Mouse (Mus musculus) right cerebral cortex, postnatal 14 days (tissue): ENCODE data around the gene Grid2.

ENCODE experiments used
- DNase-seq: peaks from one replicate; pipeline ENCODE4 v3.0.0; 2022

Grid2 gene

DNA sequence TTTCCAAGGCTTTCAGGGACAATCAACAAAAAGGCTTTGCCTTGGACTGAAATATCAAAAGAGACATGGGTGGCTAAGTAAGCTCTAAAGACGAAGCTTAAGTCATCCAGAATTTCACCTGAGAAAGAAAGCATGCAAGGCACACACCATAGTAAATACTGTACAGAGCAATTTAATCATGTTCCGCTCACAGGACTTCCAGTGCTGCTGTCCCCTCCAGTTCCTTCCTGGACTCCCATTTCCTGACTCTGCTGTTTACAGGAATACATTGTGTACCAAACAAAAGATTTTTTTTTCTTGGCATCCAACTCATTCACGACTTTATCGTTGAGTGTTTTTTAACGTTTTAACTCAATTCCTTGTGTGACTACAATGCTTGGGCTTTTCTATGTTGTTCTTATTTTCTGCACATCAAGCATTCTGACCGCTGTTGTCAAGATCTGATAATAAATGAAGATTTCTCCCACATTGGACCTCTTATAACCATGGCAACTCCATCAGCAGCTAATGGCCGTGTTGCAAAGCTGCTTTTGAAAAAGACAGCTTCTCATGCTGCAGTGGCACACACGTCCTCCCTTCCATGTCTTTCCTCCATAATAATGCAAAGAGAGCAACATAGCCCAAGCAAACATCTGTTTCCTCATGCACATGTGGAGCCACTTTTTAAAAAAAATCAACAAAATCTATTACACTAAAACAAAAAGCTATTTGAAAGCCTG lies 1361.9 kb downstream of the Grid2 start:
- no peak for DNase-seq

DNA sequence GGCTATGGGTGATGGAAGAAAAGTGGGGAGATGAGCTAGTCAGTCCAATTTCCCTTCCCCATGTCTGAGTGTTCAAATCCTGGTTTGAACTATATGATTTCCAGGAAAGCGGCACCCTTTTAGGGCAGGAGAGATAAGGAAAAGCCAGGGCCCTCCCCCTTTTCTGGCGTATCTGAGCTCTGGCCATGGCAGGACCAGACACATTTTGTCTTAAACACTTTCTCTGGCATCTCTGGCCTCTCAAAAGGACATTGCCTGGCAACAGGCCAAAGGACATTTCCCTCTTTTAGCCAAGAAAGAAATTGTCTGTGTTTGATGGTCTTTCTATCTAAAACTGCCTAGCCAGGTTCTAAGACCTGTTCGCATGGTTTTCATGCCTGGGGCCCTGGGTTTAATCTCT lies 1367.7 kb downstream of the Grid2 start:
- no peak for DNase-seq

DNA sequence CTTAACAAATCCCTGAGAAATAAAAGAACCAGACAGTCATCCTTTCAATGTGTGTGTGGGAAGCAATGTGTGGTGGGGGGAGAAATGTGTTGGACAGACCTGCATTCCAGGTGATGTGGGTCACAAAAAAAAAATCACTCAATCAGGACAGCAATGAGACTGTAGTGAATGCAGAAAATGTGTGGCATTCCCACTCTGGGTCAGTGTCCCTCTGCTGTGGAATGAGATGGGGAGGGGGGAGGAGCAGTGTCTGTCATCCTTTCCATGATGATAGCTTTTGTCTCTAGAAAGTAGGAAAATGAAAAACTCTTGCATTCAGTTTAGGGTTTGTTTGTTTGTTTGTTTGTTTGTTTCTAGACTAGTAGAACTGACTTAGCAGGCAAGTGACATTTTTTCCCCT lies 1392.0 kb downstream of the Grid2 start:
- no peak for DNase-seq

DNA sequence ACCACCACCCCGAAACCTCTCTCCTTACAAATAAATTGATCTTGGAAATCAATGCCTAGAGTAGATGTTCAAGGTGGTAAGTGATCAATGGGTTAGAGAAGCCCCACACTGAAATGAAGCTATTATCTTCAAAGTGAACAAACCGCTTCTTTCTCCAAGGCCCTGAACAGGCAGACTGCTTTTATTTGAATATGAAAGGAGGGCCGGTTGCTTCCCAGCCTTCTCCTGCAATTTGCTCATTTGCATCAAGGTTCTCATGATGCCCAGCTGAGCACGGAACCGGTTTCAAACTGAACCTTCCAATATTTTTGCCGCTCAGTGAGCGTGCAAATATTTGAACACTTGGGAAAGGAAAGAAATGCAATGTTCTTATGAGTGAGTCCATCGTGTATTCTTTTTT lies 1392.5 kb downstream of the Grid2 start:
- no peak for DNase-seq

DNA sequence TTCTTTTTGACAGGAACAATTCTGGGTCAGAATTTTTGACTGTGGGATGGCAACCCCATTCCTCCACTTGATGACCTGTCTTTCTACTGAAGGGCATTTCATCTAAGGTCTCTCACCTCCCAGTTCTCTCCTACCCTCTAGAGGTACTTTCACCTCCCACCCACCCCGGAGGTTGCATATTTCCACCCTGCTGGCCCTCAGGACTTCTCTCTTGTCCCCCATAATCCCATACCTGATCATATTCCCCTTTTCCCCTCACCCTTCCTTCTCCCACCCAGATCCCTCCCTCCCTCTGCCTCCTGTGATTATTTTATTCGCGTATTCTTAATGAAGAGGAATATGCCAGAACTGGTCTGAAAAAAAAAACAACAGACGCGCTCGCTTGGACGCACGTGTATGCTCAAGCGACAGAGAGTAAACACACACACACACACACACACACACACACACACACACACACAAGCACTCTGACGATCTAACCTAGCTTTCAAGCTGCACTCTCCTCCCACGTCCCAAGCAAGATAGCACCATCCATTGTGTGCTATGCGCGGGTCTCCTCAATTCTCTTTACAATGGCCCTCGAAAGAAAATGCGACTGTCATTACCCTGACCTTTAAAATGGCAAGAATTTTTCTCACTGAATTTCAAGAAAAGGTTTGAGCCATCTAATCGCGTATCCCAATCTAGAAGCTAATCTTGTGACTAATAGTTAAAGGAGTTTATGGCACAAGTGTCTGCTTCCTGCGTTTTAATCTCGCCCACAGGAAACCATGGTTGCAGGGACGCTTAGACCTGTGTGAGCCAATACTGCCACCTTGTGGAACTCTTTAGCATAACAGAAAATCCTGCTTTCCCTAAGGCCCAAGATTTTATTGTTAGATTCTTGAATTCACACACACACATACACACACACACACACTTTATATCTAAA lies 1393.9 kb downstream of the Grid2 start:
- peak; percentile 55 for DNase-seq

DNA sequence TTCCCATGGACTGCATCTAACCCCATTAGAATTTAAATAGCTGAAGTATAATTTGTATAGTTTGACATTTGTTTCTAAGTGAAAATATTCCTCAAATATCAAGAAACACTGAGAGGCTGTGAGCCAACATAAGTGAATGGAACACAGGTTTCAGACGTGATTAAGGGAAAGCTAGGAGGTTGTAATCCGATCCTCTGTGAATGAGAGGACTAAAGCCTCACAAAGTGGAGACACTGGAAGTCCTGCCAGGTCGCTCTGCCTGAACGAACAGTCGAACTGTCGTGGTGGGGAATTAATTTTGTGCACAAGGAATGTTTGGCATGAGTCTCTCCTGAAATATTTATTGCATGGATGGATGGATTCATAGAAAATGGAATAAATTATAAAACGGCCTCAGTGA lies 1395.1 kb downstream of the Grid2 start:
- DNase-seq: no peak

DNA sequence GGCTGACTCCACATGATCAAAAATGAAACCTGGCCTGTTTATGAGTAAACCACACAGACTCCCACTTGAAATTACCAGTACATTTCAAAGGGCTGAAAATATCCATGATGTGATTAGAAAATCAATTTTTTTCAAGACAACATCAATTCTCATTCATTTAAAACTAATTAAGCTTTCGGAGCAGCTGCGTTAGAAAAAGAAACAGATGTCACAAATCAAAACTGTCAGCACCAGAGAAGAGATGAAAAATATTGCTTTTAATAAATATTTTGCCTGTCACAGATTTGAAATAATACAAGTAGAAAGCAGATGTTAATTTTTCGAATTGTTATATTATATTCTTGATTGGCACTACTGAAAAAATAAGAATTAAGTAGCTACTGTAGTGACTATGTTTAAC lies 1415.3 kb downstream of the Grid2 start:
- no peak for DNase-seq

DNA sequence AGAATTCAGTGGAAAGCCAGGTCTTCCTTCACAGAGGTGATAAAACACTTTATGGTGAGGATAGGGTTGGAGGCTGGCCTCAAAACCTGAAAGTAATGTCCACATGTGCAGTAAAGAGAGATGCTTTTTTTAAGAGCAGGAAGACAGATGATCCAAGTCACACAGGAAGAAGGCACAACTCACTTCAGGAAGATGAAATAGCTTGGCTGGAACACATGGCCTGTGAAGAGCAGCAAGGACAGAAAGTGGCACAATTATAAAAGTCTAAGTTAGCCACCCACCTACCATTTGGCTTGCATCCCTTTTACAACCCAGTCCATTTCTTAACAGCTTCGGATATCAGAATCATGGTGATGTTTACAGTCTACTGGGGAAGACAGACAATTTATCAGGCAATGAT lies 1423.1 kb downstream of the Grid2 start:
- no peak for DNase-seq

DNA sequence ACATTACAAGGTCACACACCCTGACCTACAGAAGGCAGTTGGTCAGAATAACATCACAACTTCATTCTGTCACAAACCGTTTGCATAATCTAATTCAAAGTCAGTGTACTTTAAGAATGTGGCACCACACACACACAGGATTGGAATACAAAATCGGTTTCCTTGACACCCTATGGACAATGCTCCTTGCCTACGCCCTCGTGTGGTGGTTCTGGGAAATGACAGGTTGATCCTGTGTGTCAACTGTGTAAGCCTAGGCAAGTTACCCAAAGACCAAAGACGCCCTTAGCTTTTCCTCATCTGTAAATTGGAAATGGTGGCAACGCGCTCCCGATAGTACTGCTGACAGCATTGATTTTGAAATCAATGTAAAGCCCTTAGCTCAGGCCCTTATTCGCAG lies 1428.3 kb downstream of the Grid2 start:
- DNase-seq: peak; percentile 55

DNA sequence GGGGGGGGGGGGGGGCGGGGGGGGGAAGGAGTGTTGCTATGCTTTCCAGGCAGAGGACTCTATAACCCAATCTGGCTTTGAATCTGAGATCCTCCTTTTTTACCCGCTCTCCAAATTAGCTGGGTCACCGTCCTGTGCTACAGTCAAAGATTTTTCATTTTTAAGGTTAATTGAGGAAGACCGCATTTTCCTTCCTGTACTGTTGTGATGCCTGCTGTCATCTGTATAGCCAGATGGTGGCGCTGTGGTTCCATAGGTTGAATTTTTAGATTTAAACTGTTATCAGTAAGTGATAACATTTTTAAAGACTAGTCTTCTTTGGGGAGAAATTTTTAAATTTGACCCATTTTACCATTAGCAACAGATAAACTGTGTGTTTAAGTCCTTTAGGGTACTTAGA lies 1429.3 kb downstream of the Grid2 start:
- DNase-seq: peak; percentile 62

DNA sequence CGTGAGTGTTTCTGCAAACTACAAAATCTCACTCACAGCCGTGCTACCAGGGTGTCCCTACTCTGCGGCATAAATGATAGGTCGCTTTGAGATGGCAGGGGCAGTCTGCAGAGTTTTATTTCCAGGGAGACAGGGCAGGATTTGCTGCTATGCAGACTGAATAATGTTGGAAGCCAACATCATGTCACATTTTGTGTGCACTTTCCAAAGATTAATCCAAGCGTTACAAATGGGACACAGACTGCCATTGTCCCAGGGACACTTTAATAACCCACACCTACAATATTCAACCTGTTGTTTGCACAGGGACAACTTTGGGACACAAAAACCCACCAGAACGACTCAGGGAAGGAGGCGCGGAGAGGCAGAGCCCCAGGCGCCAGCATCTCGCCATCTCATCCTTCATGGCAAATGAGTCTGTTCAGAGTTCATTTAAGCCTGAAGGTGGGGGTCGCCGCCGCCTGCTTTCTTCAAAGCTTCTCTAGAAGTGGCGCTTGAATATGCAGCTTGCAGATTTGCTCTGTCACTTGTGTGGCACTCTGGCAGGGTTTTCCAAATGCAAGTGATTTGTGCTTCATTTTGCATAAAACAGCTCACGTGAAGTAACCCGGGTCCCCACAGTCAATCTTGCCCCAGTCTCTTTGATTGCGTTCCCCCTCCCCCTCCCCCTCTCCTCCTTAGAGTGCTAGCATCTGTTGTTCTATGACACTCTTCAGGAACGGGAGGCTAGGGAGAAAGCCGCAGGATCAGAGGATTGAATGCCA lies 1432.7 kb downstream of the Grid2 start:
- DNase-seq: no peak

DNA sequence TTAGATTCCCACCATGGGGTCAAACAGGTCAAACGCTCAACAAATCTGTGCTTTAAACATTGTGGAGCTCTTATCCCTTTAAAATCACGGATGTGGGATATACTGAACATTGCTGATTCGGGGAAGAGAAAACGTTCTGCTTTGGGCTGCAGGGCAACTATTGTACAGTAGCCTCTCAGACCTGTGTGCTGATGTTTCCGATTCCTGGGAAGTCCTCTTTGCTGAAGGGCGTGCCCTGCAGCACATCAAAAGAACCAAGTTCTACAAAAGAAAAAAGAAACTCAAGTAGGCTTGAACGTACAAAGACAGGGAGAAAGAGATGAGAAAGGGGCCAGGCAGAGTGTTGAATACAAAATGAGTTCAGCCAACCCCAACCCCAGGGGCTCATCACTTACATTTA lies 1439.0 kb downstream of the Grid2 start:
- no peak for DNase-seq

DNA sequence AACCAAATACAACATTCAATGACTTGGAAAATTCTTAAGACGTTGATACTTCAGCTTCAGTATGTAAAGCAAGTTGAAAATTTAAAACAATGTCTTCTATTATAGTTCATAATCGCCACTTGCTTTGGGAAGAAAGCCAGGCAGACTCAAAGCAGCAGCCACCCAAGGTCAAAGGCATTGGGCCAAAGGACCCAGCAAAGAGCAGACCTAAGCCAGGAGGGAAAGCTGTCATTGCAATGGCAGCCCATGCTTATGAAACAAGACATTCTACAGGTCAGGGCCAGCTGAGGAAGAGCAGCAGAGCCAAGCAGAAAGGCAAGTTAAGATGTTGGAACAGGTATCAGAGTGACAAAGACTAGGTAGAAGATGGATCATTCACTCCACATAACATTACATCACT lies 1448.0 kb downstream of the Grid2 start:
- no peak for DNase-seq

DNA sequence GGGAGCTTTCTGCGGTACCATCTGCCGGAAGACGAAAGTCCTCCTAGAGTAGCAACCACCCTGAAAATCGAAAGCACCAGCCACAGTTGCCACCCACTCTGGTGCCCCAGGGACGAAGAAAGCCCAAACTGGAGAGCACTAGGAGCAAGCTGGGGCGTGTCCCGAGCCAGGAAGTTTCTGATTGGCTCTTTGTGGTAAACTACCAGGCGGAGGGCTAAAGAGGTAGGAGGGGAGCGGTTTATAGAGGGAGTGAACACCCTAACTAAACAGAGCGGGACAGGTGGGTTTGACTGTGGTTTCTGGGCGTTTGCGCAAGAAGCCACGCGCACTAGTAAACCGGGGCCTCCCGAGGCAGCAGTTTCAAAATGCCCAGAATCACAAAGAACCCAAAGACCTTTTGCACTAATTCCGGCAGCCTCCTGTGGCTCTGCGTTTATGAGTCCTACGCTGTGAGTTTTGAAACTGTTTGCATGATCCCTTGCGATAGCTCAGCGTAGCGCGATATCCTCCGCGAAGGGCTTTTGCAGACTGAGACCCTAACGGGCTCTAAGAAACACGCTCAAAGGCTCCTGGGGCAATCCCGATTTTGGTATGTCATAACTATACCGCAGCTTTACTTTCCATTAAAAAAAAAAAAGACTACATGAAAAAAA lies 1472.2 kb downstream of the Grid2 start:
- DNase-seq: no peak

DNA sequence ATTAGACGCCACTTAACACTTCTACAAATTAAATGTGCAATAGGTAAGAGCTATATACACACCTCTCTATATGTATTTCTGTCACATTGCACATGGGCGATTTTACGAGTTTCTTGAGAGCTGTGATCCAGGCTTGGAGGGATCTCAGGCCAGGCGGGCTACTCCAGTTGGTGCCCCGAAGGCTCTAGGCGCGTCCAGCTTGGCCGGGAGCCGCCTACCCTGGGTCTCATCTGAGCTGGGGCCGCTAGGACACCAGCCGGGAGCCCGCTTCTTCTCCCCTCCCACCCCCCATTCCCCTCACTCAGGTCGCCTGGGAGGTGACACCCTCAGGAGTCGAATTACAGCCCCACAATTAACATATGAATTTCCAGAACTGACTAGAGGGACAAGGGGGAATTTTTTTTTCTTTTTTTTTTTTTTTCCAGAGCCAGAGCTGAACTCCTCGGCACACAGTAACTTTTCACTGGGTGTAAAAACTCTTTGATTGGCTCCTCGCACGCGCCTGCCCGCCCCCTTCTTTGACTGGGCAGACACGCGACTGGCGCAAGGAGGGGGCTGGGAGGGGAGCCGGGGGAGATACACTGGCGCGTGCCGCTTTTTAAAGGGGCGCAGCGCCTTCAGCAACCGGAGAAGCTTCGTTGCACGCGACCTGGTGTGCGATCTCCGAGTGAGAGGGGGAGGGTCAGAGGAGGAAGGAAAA lies 1473.0 kb downstream of the Grid2 start, which contains the start of gene Atoh1:
Gene Atoh1 (plus strand): TSS at position 627 of the 700 bp plus-strand sequence.
- DNase-seq: no peak

DNA sequence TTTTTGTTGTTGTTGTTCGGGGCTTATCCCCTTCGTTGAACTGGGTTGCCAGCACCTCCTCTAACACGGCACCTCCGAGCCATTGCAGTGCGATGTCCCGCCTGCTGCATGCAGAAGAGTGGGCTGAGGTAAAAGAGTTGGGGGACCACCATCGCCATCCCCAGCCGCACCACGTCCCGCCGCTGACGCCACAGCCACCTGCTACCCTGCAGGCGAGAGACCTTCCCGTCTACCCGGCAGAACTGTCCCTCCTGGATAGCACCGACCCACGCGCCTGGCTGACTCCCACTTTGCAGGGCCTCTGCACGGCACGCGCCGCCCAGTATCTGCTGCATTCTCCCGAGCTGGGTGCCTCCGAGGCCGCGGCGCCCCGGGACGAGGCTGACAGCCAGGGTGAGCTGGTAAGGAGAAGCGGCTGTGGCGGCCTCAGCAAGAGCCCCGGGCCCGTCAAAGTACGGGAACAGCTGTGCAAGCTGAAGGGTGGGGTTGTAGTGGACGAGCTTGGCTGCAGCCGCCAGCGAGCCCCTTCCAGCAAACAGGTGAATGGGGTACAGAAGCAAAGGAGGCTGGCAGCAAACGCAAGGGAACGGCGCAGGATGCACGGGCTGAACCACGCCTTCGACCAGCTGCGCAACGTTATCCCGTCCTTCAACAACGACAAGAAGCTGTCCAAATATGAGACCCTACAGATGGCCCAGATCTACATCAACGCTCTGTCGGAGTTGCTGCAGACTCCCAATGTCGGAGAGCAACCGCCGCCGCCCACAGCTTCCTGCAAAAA lies 1473.7 kb downstream of the Grid2 start:
- no peak for DNase-seq

DNA sequence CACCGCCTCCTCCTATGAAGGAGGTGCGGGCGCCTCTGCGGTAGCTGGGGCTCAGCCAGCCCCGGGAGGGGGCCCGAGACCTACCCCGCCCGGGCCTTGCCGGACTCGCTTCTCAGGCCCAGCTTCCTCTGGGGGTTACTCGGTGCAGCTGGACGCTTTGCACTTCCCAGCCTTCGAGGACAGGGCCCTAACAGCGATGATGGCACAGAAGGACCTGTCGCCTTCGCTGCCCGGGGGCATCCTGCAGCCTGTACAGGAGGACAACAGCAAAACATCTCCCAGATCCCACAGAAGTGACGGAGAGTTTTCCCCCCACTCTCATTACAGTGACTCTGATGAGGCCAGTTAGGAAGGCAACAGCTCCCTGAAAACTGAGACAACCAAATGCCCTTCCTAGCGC lies 1474.4 kb downstream of the Grid2 start:
- DNase-seq: no peak

DNA sequence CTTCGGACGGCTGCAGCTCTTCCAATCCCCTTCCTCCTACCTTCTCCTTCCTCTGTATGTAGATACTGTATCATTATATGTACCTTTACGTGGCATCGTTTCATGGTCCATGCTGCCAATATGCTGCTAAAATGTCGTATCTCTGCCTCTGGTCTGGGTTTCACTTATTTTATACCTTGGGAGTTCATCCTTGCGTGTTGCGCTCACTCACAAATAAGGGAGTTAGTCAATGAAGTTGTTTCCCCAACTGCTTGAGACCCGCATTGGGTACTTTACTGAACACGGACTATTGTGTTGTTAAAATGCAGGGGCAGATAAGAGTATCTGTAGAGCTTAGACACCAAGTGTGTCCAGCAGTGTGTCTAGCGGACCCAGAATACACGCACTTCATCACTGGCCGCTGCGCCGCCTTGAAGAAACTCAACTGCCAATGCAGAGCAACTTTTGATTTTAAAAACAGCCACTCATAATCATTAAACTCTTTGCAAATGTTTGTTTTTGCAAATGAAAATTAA lies 1474.9 kb downstream of the Grid2 start:
- no peak for DNase-seq

DNA sequence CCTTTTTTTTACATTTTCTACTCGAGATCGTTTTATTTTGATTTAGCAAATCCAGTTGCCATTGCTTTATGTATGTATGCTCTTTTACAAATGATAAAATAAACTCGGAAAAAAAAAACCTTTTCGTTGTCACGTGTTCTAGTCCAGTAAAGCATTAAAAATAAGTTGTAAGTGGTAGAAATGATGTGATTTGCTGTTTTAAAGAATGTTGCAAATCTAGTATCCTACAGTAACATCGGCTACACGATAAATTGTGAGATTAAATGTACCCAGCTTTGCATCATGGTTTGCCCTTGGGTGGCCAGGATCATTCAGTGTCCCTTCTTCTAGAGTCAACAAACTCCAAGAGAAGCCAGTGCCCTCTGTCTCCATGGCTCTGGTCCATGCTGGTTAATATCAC lies 1475.5 kb downstream of the Grid2 start:
- no peak for DNase-seq

DNA sequence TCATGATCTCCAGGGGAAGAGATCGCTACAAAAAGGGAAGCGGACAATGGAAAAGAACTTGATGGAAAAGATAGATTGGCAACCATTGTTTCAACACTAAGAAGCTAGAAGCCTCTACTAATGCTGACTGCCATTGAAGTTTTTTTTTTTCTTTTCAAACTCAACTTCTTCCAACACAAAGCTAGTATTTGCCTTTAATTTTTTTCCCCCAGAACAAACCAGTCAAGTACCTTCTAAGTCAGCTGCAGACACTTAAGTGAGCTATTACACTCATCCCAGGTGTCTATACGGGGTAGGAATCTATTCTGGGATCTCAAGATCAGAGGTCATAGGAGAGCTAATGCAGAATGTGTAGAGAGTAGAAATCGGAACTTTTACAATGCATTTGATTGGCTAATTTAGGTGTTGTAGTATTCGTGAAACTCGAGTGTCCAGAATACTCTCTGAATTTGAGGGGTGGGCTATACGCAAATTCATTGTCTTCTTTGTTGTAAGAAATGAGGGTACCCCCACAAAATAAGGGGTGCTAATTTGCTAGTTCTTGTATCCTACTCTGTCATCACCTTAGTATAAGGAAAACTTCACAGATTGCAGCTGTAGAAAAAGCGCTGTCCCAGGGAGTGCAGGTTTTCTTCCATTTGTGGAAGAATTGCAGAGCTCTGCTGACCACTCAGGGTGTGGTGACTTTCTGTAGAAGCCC lies 1476.1 kb downstream of the Grid2 start:
- DNase-seq: no peak

DNA sequence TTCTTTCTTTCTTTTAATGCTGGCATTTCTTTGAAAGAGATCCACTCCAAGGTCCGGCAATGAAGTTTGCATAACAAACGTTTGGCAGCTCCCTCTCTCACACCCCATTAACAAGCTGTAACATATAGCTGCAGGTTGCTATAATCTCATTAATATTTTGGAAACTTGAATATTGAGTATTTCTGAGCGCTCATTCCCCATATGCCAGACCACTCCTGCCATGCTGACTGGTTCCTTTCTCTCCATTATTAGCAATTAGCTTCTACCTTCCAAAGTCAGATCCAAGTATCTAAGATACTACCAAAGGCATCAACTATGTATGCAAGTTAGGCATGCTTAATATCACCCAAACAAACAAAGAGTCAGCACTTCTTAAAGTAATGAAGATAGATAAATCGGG lies 1477.6 kb downstream of the Grid2 start:
- no peak for DNase-seq
